Mouse (Mus musculus): ENCODE results near the gene Bag5. TPM values are rescaled to one million over a fixed set of nuclear protein-coding genes. Genes with fewer than 3 reads are reported as not detected.

Bag5 gene
- polyA plus RNA-seq, 1 experiment from 2014 or later = 59.0 TPM

GRCm38 (mm10) chr12:111755231-111755630, 42.2 kb upstream of the Bag5 start:
- H3K9me3 ChIP-seq (ENCODE audit: control insufficient read depth, low read length) = no peaks in the 10 kb centered on the region
- no peak overlapping the region for H3K27ac ChIP-seq (replicated peaks; ENCODE audit: low read depth, low read length)
- WGBS = 63% methylated on average over 2 of the region's 2 CpGs
- H3K27me3 ChIP-seq (replicated peaks; ENCODE audit: control insufficient read depth, insufficient read depth, low read length) = no peaks in the 10 kb centered on the region
- H3K36me3 ChIP-seq (ENCODE audit: control insufficient read depth, insufficient read depth, low read length) = no peaks in the 10 kb centered on the region
- H3K4me1 ChIP-seq (ENCODE audit: control insufficient read depth, insufficient read depth, low read length) = peaks cover 15% of the 10 kb centered on the region
- no peak overlapping the region for H3K4me2 ChIP-seq (ENCODE audit: low read depth, low read length)
- H3K4me3 ChIP-seq (ENCODE audit: low read depth, low read length) = no peak overlapping the region
- ATAC-seq (ENCODE audit: low read depth) (no peak), DNase-seq (ENCODE audit: low spot score) (no peak)
- no peak overlapping the region for H3K9ac ChIP-seq (ENCODE audit: low read depth, low read length)

- no peak overlapping the region for H3K9ac ChIP-seq (ENCODE audit: low read depth, low read length)
- no peak for ATAC-seq (ENCODE audit: low read depth)
- H3K4me3 ChIP-seq (ENCODE audit: low read depth, low read length) = no peak overlapping the region
- no peak overlapping the region for H3K27ac ChIP-seq (replicated peaks; ENCODE audit: low read depth, low read length)
- H3K36me3 ChIP-seq (ENCODE audit: control insufficient read depth, insufficient read depth, low read length) = no peaks in the 10 kb centered on the region
- no peaks in the 10 kb centered on the region for H3K9me3 ChIP-seq (ENCODE audit: control insufficient read depth, low read length)
- H3K27me3 ChIP-seq (replicated peaks; ENCODE audit: control insufficient read depth, insufficient read depth, low read length) = no peaks in the 10 kb centered on the region
- no peak overlapping the region for H3K4me2 ChIP-seq (ENCODE audit: low read depth, low read length)
- DNase-seq (ENCODE audit: low spot score) = no peak
- H3K4me1 ChIP-seq (ENCODE audit: control insufficient read depth, insufficient read depth, low read length) = peaks cover 10% of the 10 kb centered on the region
These were observed 41.7 kb upstream of the Bag5 start for GRCm38 (mm10) chr12:111754710-111755109.

- H3K36me3 ChIP-seq (ENCODE audit: control insufficient read depth, insufficient read depth, low read length) = no peaks in the 10 kb centered on the region
- DNase-seq (ENCODE audit: low spot score) (no peak), ATAC-seq (ENCODE audit: low read depth) (no peak)
- H3K27ac ChIP-seq (replicated peaks; ENCODE audit: low read depth, low read length) = peak overlapping the region; percentile 48; the same call in 1 of the 2 replicates
- H3K4me1 ChIP-seq (ENCODE audit: control insufficient read depth, insufficient read depth, low read length) = peaks cover 8% of the 10 kb centered on the region; the same call in 1 of the 2 replicates
- no peak overlapping the region for H3K4me2 ChIP-seq (ENCODE audit: low read depth, low read length)
- H3K27me3 ChIP-seq (replicated peaks; ENCODE audit: control insufficient read depth, insufficient read depth, low read length) = no peaks in the 10 kb centered on the region
- H3K4me3 ChIP-seq (ENCODE audit: low read depth, low read length) = no peak overlapping the region
- H3K9ac ChIP-seq (ENCODE audit: low read depth, low read length) = no peak overlapping the region
- 46% methylated on average over 6 of the region's 9 CpGs for WGBS
- H3K9me3 ChIP-seq (ENCODE audit: control insufficient read depth, low read length) = no peaks in the 10 kb centered on the region
These were observed 40.3 kb upstream of the Bag5 start for GRCm38 (mm10) chr12:111753347-111753746.

- 82% methylated on average over 6 of the region's 6 CpGs for WGBS
- Histone ChIP-seq H3K4me2 (ENCODE audit: low read depth, low read length) (no peak overlapping the region), H3K36me3 (ENCODE audit: control insufficient read depth, insufficient read depth, low read length) (no peaks in the 10 kb centered on the region), H3K4me1 (ENCODE audit: control insufficient read depth, insufficient read depth, low read length) (no peaks in the 10 kb centered on the region), H3K27me3 (replicated peaks; ENCODE audit: control insufficient read depth, insufficient read depth, low read length) (no peaks in the 10 kb centered on the region), H3K9me3 (ENCODE audit: control insufficient read depth, low read length) (no peaks in the 10 kb centered on the region), H3K27ac (replicated peaks; ENCODE audit: low read depth, low read length) (no peak overlapping the region), H3K9ac (ENCODE audit: low read depth, low read length) (no peak overlapping the region), H3K4me3 (ENCODE audit: low read depth, low read length) (no peak overlapping the region)
- DNase-seq (ENCODE audit: low spot score) (no peak), ATAC-seq (ENCODE audit: low read depth) (no peak)
These were observed 39.4 kb upstream of the Bag5 start for GRCm38 (mm10) chr12:111752491-111752890.

GRCm38 (mm10) chr12:111750739-111751138, 37.7 kb upstream of the Bag5 start:
- Histone ChIP-seq H3K4me3 (ENCODE audit: low read depth, low read length) (no peak overlapping the region), H3K4me2 (ENCODE audit: low read depth, low read length) (no peak overlapping the region), H3K27ac (replicated peaks; ENCODE audit: low read depth, low read length) (no peak overlapping the region), H3K4me1 (ENCODE audit: control insufficient read depth, insufficient read depth, low read length) (peaks cover 7% of the 10 kb centered on the region), H3K9ac (ENCODE audit: low read depth, low read length) (no peak overlapping the region), H3K36me3 (ENCODE audit: control insufficient read depth, insufficient read depth, low read length) (no peaks in the 10 kb centered on the region), H3K27me3 (replicated peaks; ENCODE audit: control insufficient read depth, insufficient read depth, low read length) (no peaks in the 10 kb centered on the region), H3K9me3 (ENCODE audit: control insufficient read depth, low read length) (no peaks in the 10 kb centered on the region)
- ATAC-seq (ENCODE audit: low read depth) = no peak
- no peak for DNase-seq (ENCODE audit: low spot score)
- 90% methylated on average over 3 of the region's 3 CpGs for WGBS

- H3K36me3 ChIP-seq (ENCODE audit: control insufficient read depth, insufficient read depth, low read length) = no peaks in the 10 kb centered on the region
- peaks cover 9% of the 10 kb centered on the region for H3K4me1 ChIP-seq (ENCODE audit: control insufficient read depth, insufficient read depth, low read length)
- no peaks in the 10 kb centered on the region for H3K9me3 ChIP-seq (ENCODE audit: control insufficient read depth, low read length)
- WGBS = 75% methylated on average over 7 of the region's 7 CpGs
- no peak overlapping the region for H3K4me3 ChIP-seq (ENCODE audit: low read depth, low read length)
- H3K27me3 ChIP-seq (replicated peaks; ENCODE audit: control insufficient read depth, insufficient read depth, low read length) = no peaks in the 10 kb centered on the region
- no peak overlapping the region for H3K27ac ChIP-seq (replicated peaks; ENCODE audit: low read depth, low read length)
- no peak for DNase-seq (ENCODE audit: low spot score)
- no peak overlapping the region for H3K4me2 ChIP-seq (ENCODE audit: low read depth, low read length)
- ATAC-seq (ENCODE audit: low read depth) = no peak
- H3K9ac ChIP-seq (ENCODE audit: low read depth, low read length) = no peak overlapping the region
These were observed 34.4 kb upstream of the Bag5 start for GRCm38 (mm10) chr12:111747421-111747820.

GRCm38 (mm10) chr12:111746091-111746490, 33.0 kb upstream of the Bag5 start:
- WGBS = 54% methylated on average over 5 of the region's 5 CpGs
- Histone ChIP-seq H3K27me3 (replicated peaks; ENCODE audit: control insufficient read depth, insufficient read depth, low read length) (no peaks in the 10 kb centered on the region), H3K4me2 (ENCODE audit: low read depth, low read length) (no peak overlapping the region), H3K4me3 (ENCODE audit: low read depth, low read length) (no peak overlapping the region), H3K9me3 (ENCODE audit: control insufficient read depth, low read length) (no peaks in the 10 kb centered on the region), H3K9ac (ENCODE audit: low read depth, low read length) (peak overlapping the region; percentile 26; the same call in 1 of the 2 replicates), H3K4me1 (ENCODE audit: control insufficient read depth, insufficient read depth, low read length) (peaks cover 9% of the 10 kb centered on the region), H3K36me3 (ENCODE audit: control insufficient read depth, insufficient read depth, low read length) (no peaks in the 10 kb centered on the region), H3K27ac (replicated peaks; ENCODE audit: low read depth, low read length) (peak overlapping the region; percentile 45)
- DNase-seq (ENCODE audit: low spot score) = peak; percentile 91
- peak; percentile 87 for ATAC-seq (ENCODE audit: low read depth)

- ATAC-seq (ENCODE audit: low read depth) = no peak
- Histone ChIP-seq H3K4me1 (ENCODE audit: control insufficient read depth, insufficient read depth, low read length) (peaks cover 9% of the 10 kb centered on the region), H3K27me3 (replicated peaks; ENCODE audit: control insufficient read depth, insufficient read depth, low read length) (no peaks in the 10 kb centered on the region), H3K9ac (ENCODE audit: low read depth, low read length) (no peak overlapping the region), H3K4me3 (ENCODE audit: low read depth, low read length) (no peak overlapping the region), H3K9me3 (ENCODE audit: control insufficient read depth, low read length) (no peaks in the 10 kb centered on the region), H3K36me3 (ENCODE audit: control insufficient read depth, insufficient read depth, low read length) (no peaks in the 10 kb centered on the region), H3K4me2 (ENCODE audit: low read depth, low read length) (no peak overlapping the region), H3K27ac (replicated peaks; ENCODE audit: low read depth, low read length) (no peak overlapping the region)
- no peak for DNase-seq (ENCODE audit: low spot score)
- WGBS = 80% methylated on average over 6 of the region's 6 CpGs
These were observed 32.2 kb upstream of the Bag5 start for GRCm38 (mm10) chr12:111745274-111745673.

GRCm38 (mm10) chr12:111743981-111744423, 30.9 kb upstream of the Bag5 start:
- no peak overlapping the region for H3K27ac ChIP-seq (replicated peaks; ENCODE audit: low read depth, low read length)
- ATAC-seq (ENCODE audit: low read depth) (no peak), DNase-seq (ENCODE audit: low spot score) (no peak)
- H3K9me3 ChIP-seq (ENCODE audit: control insufficient read depth, low read length) = no peaks in the 10 kb centered on the region
- no peak overlapping the region for H3K9ac ChIP-seq (ENCODE audit: low read depth, low read length)
- H3K4me2 ChIP-seq (ENCODE audit: low read depth, low read length) = no peak overlapping the region
- WGBS = 76% methylated on average over 11 of the region's 11 CpGs
- no peaks in the 10 kb centered on the region for H3K27me3 ChIP-seq (replicated peaks; ENCODE audit: control insufficient read depth, insufficient read depth, low read length)
- no peaks in the 10 kb centered on the region for H3K36me3 ChIP-seq (ENCODE audit: control insufficient read depth, insufficient read depth, low read length)
- H3K4me1 ChIP-seq (ENCODE audit: control insufficient read depth, insufficient read depth, low read length) = peaks cover 9% of the 10 kb centered on the region
- H3K4me3 ChIP-seq (ENCODE audit: low read depth, low read length) = no peak overlapping the region
